Mouse (Mus musculus) ovary, adult 2 months (tissue): ENCODE results near the gene Vnn3. TPM values are rescaled to one million over a fixed set of nuclear protein-coding genes. Genes with fewer than 3 reads are reported as not detected.

Experiments
- polyA plus RNA-seq: library from polyadenylated mRNA; depleted of rRNA; stranded (reverse); fragments of >200 nt; gene quantifications from 2 replicates; pipeline ENCODE4 v1.2.3, GENCODE M21; 2012; rRNA removed

Gene Vnn3
- 0.96 and 1.1 TPM in 2 replicates for polyA plus RNA-seq

GRCm38 (mm10) chr10:23851228-23851912, at the start of gene Vnn3:
Gene Vnn3 (plus strand): TSS chr10:23851462.

GRCm38 (mm10) chr10:23894601-23895349, 43.5 kb downstream of the Vnn3 start, which contains the start of gene Vnn1:
Gene Vnn1 (plus strand): TSS chr10:23894688.

Other genes starting within 250 kb of the Vnn3 start
- gene Rps12, start 64.2 kb upstream of the Vnn3 start, polyA plus RNA-seq = 2,181 and 2,376 TPM in 2 replicates
- gene Slc18b1, start 54.5 kb upstream of the Vnn3 start, polyA plus RNA-seq = 9.4 and 15.9 TPM in 2 replicates
- gene Vnn1, start 43.2 kb downstream of the Vnn3 start, polyA plus RNA-seq = 13.5 and 22.5 TPM in 2 replicates
- not detected in 2 replicates for gene Taar1, start 68.9 kb downstream of the Vnn3 start, polyA plus RNA-seq
- not detected in 2 replicates for gene Taar2, start 87.1 kb downstream of the Vnn3 start, polyA plus RNA-seq
- not detected in 2 replicates for gene Taar3, start 98.1 kb downstream of the Vnn3 start, polyA plus RNA-seq
- not detected in 2 replicates for gene Taar4, start 109.0 kb downstream of the Vnn3 start, polyA plus RNA-seq
- not detected in 2 replicates for gene Taar5, start 119.2 kb downstream of the Vnn3 start, polyA plus RNA-seq
- gene Taar6, start 134.2 kb downstream of the Vnn3 start, polyA plus RNA-seq = not detected in 2 replicates
- not detected in 2 replicates for gene Taar7a, start 142.0 kb downstream of the Vnn3 start, polyA plus RNA-seq
- gene Taar7b, start 148.5 kb downstream of the Vnn3 start, polyA plus RNA-seq = not detected in 2 replicates
- gene Taar7d, start 175.8 kb downstream of the Vnn3 start, polyA plus RNA-seq = not detected in 2 replicates
- gene Taar7e, start 186.2 kb downstream of the Vnn3 start, polyA plus RNA-seq = not detected in 2 replicates
- gene Taar7f, start 198.0 kb downstream of the Vnn3 start, polyA plus RNA-seq = not detected in 2 replicates
- gene Taar8a, start 225.0 kb downstream of the Vnn3 start, polyA plus RNA-seq = not detected in 2 replicates
- gene Taar8b, start 240.8 kb downstream of the Vnn3 start, polyA plus RNA-seq = not detected in 2 replicates